Mouse (Mus musculus): ENCODE measurements around the gene Micall2.

DNA sequence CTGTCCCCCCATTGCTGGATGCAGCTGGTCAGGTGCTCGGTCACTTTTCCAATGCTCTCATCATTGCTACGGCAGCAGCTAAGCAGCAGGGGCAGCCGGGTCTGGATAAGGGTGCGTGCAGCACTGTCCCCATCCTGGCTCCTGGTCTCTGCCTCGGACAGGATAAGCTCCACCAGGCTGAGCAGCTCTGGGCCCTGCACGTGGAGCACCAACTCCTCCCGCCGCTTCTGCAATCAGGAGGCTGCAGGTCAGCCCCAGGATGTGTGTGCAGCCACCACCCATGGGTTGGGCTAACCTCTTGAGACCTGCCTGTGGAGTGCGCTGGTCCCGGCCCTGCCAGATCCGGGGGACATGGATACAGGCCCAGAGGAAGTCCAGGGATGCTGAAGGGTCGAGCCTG lies 20.0 kb upstream of the Micall2 start:
- TF ChIP-seq CTCF (IDR thresholded peaks at IDR 0.05; ENCODE audit: low read depth) (no peak), EP300 (optimal IDR thresholded peaks at IDR 0.05) (no peak)

Data from stomach, postnatal 0 days (tissue).